Mouse (Mus musculus): ENCODE data around the gene Nenf. TPM values are rescaled to one million over a fixed set of nuclear protein-coding genes. Genes with fewer than 3 reads are reported as not detected.

The Nenf gene
- total RNA-seq, 2 experiments from 2014 or later: 0.60 to 21.5 TPM

DNA sequence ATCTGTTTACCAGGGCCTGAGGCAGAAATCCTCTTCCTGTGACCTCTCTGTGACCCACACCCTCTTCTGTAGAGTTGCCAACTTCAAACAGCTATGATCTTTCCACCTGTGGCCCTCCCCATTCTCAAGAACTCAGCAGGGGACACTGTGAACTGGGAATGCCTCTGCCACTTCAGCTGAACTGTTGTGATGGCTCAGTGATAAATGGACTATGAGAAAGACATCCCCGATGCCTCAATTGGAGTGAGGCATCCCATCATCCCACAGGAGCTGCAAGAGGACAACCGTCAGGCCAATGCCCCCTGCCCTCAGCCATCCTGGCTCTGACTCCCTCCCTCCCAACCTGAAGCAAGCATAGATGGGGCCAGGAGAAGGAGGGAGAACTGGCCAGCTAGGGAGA lies 60.0 kb downstream of the Nenf start:
- ATAC-seq (replicated peaks; ENCODE audit: low FRiP score, poor library complexity, severe bottlenecking): no peak

DNA sequence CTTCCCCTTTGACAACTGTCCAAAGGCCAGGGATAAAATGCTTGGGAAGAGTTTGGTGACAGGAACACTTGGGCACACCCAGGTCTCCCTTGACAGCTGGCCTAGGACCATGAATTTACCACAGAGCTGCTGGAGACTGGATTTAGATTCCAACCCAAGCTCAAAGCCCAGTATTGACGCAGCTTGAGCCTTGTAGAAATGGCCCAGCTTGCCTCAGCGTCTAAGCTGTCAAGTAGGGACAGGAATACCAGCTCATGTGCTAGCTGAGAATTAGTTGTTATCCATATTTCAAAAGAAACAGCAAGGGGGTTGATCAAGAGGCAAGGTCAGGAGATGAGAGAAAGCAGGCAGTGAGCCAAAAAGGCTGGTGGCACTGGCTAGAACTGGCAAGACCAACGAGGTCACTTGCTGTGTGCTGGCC lies 60.6 kb downstream of the Nenf start:
- ATAC-seq (replicated peaks; ENCODE audit: low FRiP score, poor library complexity, severe bottlenecking): no peak

Other genes with a start within 250 kb of the Nenf start
- 2.1 TPM in 1 of 2 replicates, not detected in the other for gene Batf3, start 220.3 kb downstream of the Nenf start, total RNA-seq (2015; ENCODE audit: low replicate concordance)
- 0.70 TPM in 1 of 2 replicates, not detected in the other for gene Batf3, start 220.3 kb downstream of the Nenf start, total RNA-seq (2017; ENCODE audit: low replicate concordance)
- not detected in 2 replicates for gene Fam71a, start 153.4 kb downstream of the Nenf start, total RNA-seq (2015; ENCODE audit: low replicate concordance)
- gene Fam71a, start 153.4 kb downstream of the Nenf start, total RNA-seq (2017; ENCODE audit: low replicate concordance): not detected in 2 replicates
- 0.42 and 6.0 TPM in 2 replicates for gene Atf3, start 100.2 kb downstream of the Nenf start, total RNA-seq (2015; ENCODE audit: low replicate concordance)
- gene Atf3, start 100.2 kb downstream of the Nenf start, total RNA-seq (2017; ENCODE audit: low replicate concordance): 3.2 and 13.4 TPM in 2 replicates
- gene Tmem206, start 7.7 kb upstream of the Nenf start, total RNA-seq (2015; ENCODE audit: low replicate concordance): 3.3 TPM in 2 replicates
- 4.2 and 5.7 TPM in 2 replicates for gene Tmem206, start 7.7 kb upstream of the Nenf start, total RNA-seq (2017; ENCODE audit: low replicate concordance)
- 52.7 and 60.3 TPM in 2 replicates for gene Ppp2r5a, start 85.1 kb upstream of the Nenf start, total RNA-seq (2015; ENCODE audit: low replicate concordance)
- 56.3 and 62.8 TPM in 2 replicates for gene Ppp2r5a, start 85.1 kb upstream of the Nenf start, total RNA-seq (2017; ENCODE audit: low replicate concordance)